23 mouse cellular contexts compared by ENCODE assay signal in the genomic region with DNA sequence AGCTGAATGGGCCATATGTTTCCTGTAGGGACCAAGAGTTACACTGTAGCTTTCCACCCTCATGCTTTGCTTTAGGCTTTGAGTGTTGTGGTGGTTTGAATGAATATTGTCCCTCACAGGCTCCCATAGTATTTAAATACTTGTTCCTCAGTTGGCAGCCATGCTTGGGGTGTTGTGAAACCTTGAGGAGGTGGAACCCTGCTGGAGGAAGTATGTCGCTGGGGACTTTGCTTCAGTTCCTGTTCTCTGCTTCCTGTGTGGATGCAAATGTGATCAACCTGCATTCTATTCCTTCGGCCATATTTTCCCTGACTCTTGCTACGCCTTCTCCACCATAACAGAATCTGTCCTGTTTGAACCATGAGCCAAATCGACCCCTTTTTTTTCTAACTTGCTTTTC. TPM values are rescaled to one million over a fixed set of nuclear protein-coding genes. Genes with fewer than 3 reads are reported as not detected.
A peak's percentile ranks its signal among the peaks of the same experiment; 100 is the strongest.
DNase-seq lines count a peak whose midpoint lies in the region; ATAC-seq and TF ChIP-seq lines count a peak whose summit lies in the region.
"Had no signal": no experiment of that assay in that cellular context is flagged by ENCODE, and none has a peak within 500 bp of the region (broad histone marks: within the 10 kb centered on the region; RNA-seq: fewer than 3 reads in every experiment).

No protein-coding gene starts in this region.

- no peak for TF ChIP-seq RAD21 in MEL (IDR thresholded peaks at IDR 0.05; ENCODE audit: low read depth, low read length)

- no peak for TF ChIP-seq CTCF in MEL (IDR thresholded peaks at IDR 0.05 in 2 of 3, conservative IDR thresholded peaks at IDR 0.05 in 1 of 3; ENCODE audit: control insufficient read depth in 1 of 3, insufficient read depth in 1 of 3, low read depth in 2 of 3, low read length in 3 of 3, poor library complexity in 1 of 3, severe bottlenecking in 1 of 3)
- no peak for TF ChIP-seq CTCF in embryonic fibroblast, embryonic 13.5 days (IDR thresholded peaks at IDR 0.05; ENCODE audit: borderline replicate concordance, insufficient read depth, low read length)

- no peaks in the 10 kb centered on the region for H3K9me3 ChIP-seq in MEL (replicated peaks; ENCODE audit: insufficient read depth, low read length)
- H3K9me3 ChIP-seq: forebrain, embryonic 12.5 days; forebrain, embryonic 15.5 days; hindbrain, embryonic 10.5 days; hindbrain, embryonic 13.5 days had no signal

- no peak overlapping the region for H3K27ac ChIP-seq in MEL (ENCODE audit: control insufficient read depth, low read depth, low read length)
- peak overlapping the region; percentile 72; the same call in 1 of the 2 replicates for H3K27ac ChIP-seq in embryonic fibroblast, embryonic 13.5 days (ENCODE audit: insufficient read depth, low read length)
- H3K27ac ChIP-seq: forebrain, embryonic 12.5 days; forebrain, embryonic 15.5 days; hindbrain, embryonic 10.5 days; hindbrain, embryonic 13.5 days; hindbrain, postnatal 0 days had no signal

- peak; percentile 59 for ATAC-seq in megakaryocyte progenitor cell, adult 5-6 weeks (replicated peaks; ENCODE audit: poor library complexity)
- ATAC-seq: CD4-positive, CD25-positive, alpha-beta regulatory T cell, adult 4 months; forebrain, embryonic 15.5 days; hindbrain, postnatal 0 days; inflammation-experienced regulatory T-cells, adult 6 months; intestine, embryonic 16.5 days; Patski had no signal

- no peaks in the 10 kb centered on the region for H3K4me1 ChIP-seq in MEL (ENCODE audit: control insufficient read depth in 1 of 2, insufficient read depth in 2 of 2, low read length in 2 of 2)
- H3K4me1 ChIP-seq in embryonic fibroblast, embryonic 13.5 days (ENCODE audit: control insufficient read depth, insufficient read depth, low read length) = no peaks in the 10 kb centered on the region
- H3K4me1 ChIP-seq: forebrain, embryonic 12.5 days; forebrain, embryonic 15.5 days; hindbrain, embryonic 10.5 days; hindbrain, embryonic 13.5 days had no signal

- no peak overlapping the region for H3K9ac ChIP-seq in MEL (ENCODE audit: control insufficient read depth, low read depth, low read length, poor library complexity, severe bottlenecking)
- H3K9ac ChIP-seq: forebrain, embryonic 12.5 days; forebrain, embryonic 15.5 days; hindbrain, embryonic 13.5 days had no signal

- H3K79me2 ChIP-seq in MEL (ENCODE audit: control insufficient read depth, insufficient read depth, low read length, poor library complexity) = no peaks in the 10 kb centered on the region

- TF ChIP-seq EP300 in MEL (IDR thresholded peaks at IDR 0.05; ENCODE audit: low read depth in 1 of 2, low read length in 2 of 2) = no peak

- H3K27me3 ChIP-seq in MEL (ENCODE audit: control insufficient read depth in 1 of 2, insufficient read depth in 2 of 2, low read length in 2 of 2) = 0 out of 4 replicates have a peak, but pooled peaks cover 0 to 1% of the 10 kb centered on the region in 2 experiments
- H3K27me3 ChIP-seq: forebrain, embryonic 12.5 days; forebrain, embryonic 15.5 days; hindbrain, embryonic 13.5 days; Patski had no signal

- no peak overlapping the region for H3K4me3 ChIP-seq in MEL (ENCODE audit: control insufficient read depth in 1 of 2, insufficient read depth in 1 of 2, low read depth in 2 of 2, low read length in 2 of 2)
- H3K4me3 ChIP-seq in embryonic fibroblast, embryonic 13.5 days (ENCODE audit: insufficient read depth, low read length) = no peak overlapping the region
- H3K4me3 ChIP-seq: forebrain, embryonic 12.5 days; forebrain, embryonic 15.5 days; hindbrain, embryonic 10.5 days; hindbrain, embryonic 13.5 days had no signal

- DNase-seq in 416B (ENCODE audit: low read depth) (peak; percentile 37), MEL (ENCODE audit: low read depth, low spot score) (peak; percentile 13)
- no peak for DNase-seq in cerebellum, adult 11 months
- no peak for DNase-seq in thymus, postnatal 0 days (ENCODE audit: low spot score)
- no peak for DNase-seq in cerebellum, adult 8-10 months
- DNase-seq: adrenal gland, postnatal 14 days; cerebellum, adult 18-20 months; cerebellum, adult 9-11 months; cerebellum, postnatal 25 days; gastrocnemius, postnatal 25 days; heart, postnatal 36 days; kidney, adult 18-20 months had no signal

- no peak for TF ChIP-seq POLR2A in MEL (IDR thresholded peaks at IDR 0.05; ENCODE audit: control insufficient read depth in 1 of 2, insufficient read depth in 1 of 2, low read depth in 1 of 2, low read length in 2 of 2, poor library complexity in 1 of 2)
- no peak for TF ChIP-seq POLR2A in embryonic fibroblast, embryonic 13.5 days (IDR thresholded peaks at IDR 0.05; ENCODE audit: low read depth, low read length)

- H3K36me3 ChIP-seq in MEL (ENCODE audit: control insufficient read depth in 1 of 2, insufficient read depth in 2 of 2, low read length in 2 of 2) = no peaks in the 10 kb centered on the region
- H3K36me3 ChIP-seq: forebrain, embryonic 12.5 days; forebrain, embryonic 15.5 days; hindbrain, embryonic 10.5 days; hindbrain, embryonic 13.5 days had no signal

TF ChIP-seq in MEL, 35 proteins besides CTCF, POLR2A, EP300 and RAD21:
- TF ChIP-seq ZNF384 (IDR thresholded peaks at IDR 0.05; ENCODE audit: low read depth, low read length) (no peak), RCOR1 (IDR thresholded peaks at IDR 0.05; ENCODE audit: low read depth, low read length) (no peak), ETS1 (IDR thresholded peaks at IDR 0.05; ENCODE audit: low read depth, low read length) (no peak), CHD1 (IDR thresholded peaks at IDR 0.05; ENCODE audit: low read depth, low read length) (no peak), ZKSCAN1 (IDR thresholded peaks at IDR 0.05; ENCODE audit: low read depth, low read length) (no peak), TBP (IDR thresholded peaks at IDR 0.05; ENCODE audit: low read depth, low read length) (no peak), TAL1 (IDR thresholded peaks at IDR 0.05; ENCODE audit: low read length) (no peak), GATA1 (IDR thresholded peaks at IDR 0.05; ENCODE audit: low read depth, low read length) (no peak), SMC3 (IDR thresholded peaks at IDR 0.05; ENCODE audit: low read depth, low read length) (no peak), SIN3A (IDR thresholded peaks at IDR 0.05; ENCODE audit: low read length) (no peak), ZMIZ1 (IDR thresholded peaks at IDR 0.05; ENCODE audit: low read depth, low read length) (no peak)

RNA-seq across cellular contexts. Expression of a gene that starts 16.7 kb away (rescaled TPM):
- total RNA-seq in MEL (2012; rRNA removed) = not detected in 2 replicates
- polyA plus RNA-seq in MEL (2012; ENCODE audit: insufficient read depth in 1 of 2, insufficient read length in 2 of 2, low read depth in 1 of 2, low replicate concordance in 2 of 2, missing spikeins in 1 of 2) = not detected
- polyA plus RNA-seq in embryonic fibroblast, embryonic 13.5 days (2011; ENCODE audit: insufficient read length, low read depth, missing spikeins) = 33.7 and 55.3 TPM in 2 replicates
- total RNA-seq in megakaryocyte progenitor cell, adult 5-6 weeks (2015) = 3.3 TPM in 2 replicates
- 4.2 and 4.4 TPM in 2 replicates for total RNA-seq in megakaryocyte progenitor cell, adult 5-6 weeks (2017)
- 28.3 and 29.9 TPM in 2 replicates for polyA plus RNA-seq in thymus, postnatal 0 days (2015; fragmentation: Nextera tagmentation; extraction: Ambion mirVana)

RNA-seq across cellular contexts. Expression of a gene that starts 52.1 kb away (rescaled TPM):
- 8.7 and 9.3 TPM in 2 replicates for total RNA-seq in MEL (2012; rRNA removed)
- 10 to 100 TPM in 1 of 2 experiments, not detected in 1; 34.2 TPM for polyA plus RNA-seq in MEL (2012; ENCODE audit: insufficient read depth in 1 of 2, insufficient read length in 2 of 2, low read depth in 1 of 2, low replicate concordance in 2 of 2, missing spikeins in 1 of 2)
- 21.5 and 27.9 TPM in 2 replicates for polyA plus RNA-seq in embryonic fibroblast, embryonic 13.5 days (2011; ENCODE audit: insufficient read length, low read depth, missing spikeins)
- 16.2 and 16.3 TPM in 2 replicates for total RNA-seq in megakaryocyte progenitor cell, adult 5-6 weeks (2015)
- total RNA-seq in megakaryocyte progenitor cell, adult 5-6 weeks (2017) = 9.3 and 13.3 TPM in 2 replicates
- 119 and 125 TPM in 2 replicates for polyA plus RNA-seq in thymus, postnatal 0 days (2015; fragmentation: Nextera tagmentation; extraction: Ambion mirVana)

Comparison
In these comparisons a context has a peak if more than half of its experiments do, and no peak if none do; other contexts are left out.
1. DNase-seq: peak in 416B (single experiment) and MEL (single experiment); none in cerebellum, adult 11 months (single experiment), thymus, postnatal 0 days (single experiment) and cerebellum, adult 8-10 months (single experiment).
2. RNA of a gene that starts 16.7 kb away (polyA plus RNA-seq): 33.7 to 55.3 TPM in embryonic fibroblast, embryonic 13.5 days and 28.3 to 29.9 TPM in thymus, postnatal 0 days; not detected in MEL; every median in the first group is over 10 times any median in the second.